Mouse (Mus musculus) gastrocnemius, postnatal 36 days (tissue): ENCODE results near the gene Zfp513. TPM values are rescaled to one million over a fixed set of nuclear protein-coding genes. Genes with fewer than 3 reads are reported as not detected.
"Not testable (repeated sequence)": the region's sequence is repeated elsewhere in the genome, so short reads cannot be mapped to it uniquely, and the experiment has no call there.

Source experiments
- DNase-seq, 2 experiments: peaks; one replicate each; pipeline ENCODE4 v3.0.0; 2022
- intact Hi-C: fragments of 180-260 bp; cut with DNase I; formaldehyde crosslinking; loops from one replicate; pipeline ENCODE4 v1.15.1; 2025
- long read RNA-seq, 2 experiments: library from polyadenylated mRNA; stranded (forward); transcript quantifications; one replicate each; pipeline ENCODE4 v2.0.0; 2021
- total RNA-seq, 2 experiments: library from RNA; stranded (reverse); gene quantifications; 2 replicates each; pipeline ENCODE4 v1.2.3; 2021

The Zfp513 gene
- 1 to 10 TPM; 5.1 to 5.8 TPM for total RNA-seq
- long read RNA-seq, experiment 1, partial matches to known transcripts = 2 of 8 reads
- long read RNA-seq, experiment 1, other reads (novel, unspliced or antisense) = 3 of 8 reads
- long read RNA-seq, experiment 2, partial matches to known transcripts = 0 of 5 reads
- long read RNA-seq, experiment 2, other reads (novel, unspliced or antisense) = 1 of 5 reads

DNA sequence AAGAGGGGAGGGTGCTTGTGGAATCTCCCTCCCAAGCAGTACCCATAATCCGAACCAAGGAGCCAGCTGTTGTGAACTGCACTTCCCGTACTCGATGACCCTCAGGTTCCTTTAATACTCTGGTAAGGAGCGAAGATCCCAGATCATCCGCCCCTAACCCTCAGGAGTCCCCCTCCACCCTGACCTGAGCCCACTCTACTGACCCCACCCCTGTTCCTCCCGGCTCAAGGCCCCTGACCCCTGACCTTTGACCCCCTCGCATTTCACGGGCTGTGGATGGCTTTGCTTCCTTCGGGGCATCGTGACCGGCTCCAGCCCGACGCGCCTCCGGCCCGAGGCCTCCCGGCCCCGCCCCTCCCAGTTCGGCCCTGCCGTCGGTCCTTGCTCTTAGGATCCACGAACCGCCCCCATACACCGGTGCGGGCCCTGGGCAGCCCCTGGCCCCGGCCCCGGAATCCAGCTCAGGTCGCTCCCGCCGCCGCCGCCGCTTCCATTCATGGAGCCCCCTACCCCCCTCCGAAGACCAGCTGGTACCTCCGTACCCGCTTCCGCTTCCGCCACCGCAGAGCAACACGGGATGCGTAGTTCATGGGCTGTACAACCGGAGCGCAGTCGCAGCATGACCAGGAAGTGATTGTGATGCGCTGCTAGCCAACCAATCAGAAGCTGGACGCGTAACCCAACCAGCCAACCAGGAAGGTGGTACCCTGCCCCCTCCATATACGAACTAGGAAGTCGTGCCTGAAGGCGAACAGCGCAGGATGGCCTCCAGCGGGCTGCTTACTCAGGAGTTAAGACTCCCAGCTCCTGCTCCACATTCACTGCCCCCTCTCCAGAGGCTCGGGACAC is at the start of gene Zfp513:
TSS of gene Zfp513 (minus strand) at position 562 of the 849 bp plus-strand sequence.
- DNase-seq = peak; percentile 90 to 91
- intact Hi-C loops = no loop called here

DNA sequence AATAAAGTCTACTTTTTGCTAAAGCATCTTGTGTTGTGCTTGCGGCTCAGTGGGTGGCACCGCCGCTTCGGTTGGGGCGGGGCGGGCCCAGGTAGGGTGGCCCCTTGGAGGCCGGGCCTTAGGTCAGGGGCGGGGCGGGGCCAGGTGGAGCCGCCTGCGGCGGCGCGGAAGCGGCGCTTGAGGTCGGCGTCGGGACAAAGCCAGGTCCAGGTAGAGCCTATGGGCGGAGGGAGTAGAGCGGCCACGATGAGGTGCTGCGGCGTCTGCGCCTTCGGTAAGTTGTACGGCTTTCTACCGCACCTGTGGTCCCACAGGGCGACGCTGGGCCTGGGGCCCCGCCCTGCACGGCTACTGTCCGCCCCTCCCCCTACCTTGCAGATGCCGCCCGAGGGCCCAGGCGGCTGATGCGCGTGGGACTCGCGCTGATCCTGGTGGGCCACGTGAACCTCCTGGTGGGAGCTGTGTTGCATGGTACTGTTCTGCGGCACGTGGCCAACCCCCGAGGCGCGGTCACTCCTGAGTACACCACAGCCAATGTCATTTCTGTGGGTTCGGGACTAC is 49.5 kb upstream of the Zfp513 start, which contains the start of gene Krtcap3:
TSS of gene Krtcap3 (plus strand) at position 151 of the 561 bp plus-strand sequence.
- DNase-seq = no peak
- intact Hi-C loops = no loop called here

DNA sequence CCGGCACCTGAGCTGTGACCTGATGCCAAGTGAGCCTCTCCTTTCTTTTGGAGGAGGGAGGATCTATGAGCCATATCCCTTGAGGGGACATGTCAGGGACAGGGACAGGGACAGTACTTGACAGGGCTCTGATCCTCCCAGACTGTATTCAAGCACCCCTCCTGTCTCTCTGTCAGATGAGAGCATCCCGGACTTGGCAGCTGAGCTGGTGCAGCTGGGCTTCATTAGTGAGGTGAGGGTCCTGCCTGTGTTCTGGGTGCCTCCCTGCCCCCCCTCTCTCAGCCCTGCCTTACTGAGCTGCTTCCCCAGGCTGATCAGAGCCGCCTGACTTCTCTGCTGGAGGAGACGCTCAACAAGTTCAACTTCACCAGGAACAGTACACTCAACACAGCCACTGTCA is 48.6 kb upstream of the Zfp513 start:
- DNase-seq = no peak
- intact Hi-C loops = no loop called here

DNA sequence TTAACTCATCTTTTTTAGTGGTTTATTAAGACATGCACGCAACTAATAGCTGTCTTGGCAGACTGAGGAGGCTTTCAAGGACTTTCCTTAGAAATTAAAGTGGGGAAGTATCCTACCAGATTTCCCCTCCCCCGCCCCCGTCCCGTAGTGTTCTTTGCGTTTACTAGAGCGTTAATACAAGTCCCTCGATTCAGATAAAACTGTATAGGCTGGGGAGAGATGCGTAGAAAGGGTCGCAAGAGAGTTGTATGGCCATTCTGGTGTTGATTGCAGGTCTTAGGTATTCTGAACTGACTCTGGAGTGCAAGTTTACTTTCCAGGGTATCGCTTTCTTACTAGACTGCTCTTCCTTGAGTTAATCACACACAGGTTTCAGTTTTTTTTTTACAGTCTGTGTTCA is 40.1 kb upstream of the Zfp513 start:
- intact Hi-C loops = loop anchor here (5.0 kb wide), 1 partner anchor 45 kb away; no protein-coding TSS in a partner anchor
- DNase-seq = no peak

DNA sequence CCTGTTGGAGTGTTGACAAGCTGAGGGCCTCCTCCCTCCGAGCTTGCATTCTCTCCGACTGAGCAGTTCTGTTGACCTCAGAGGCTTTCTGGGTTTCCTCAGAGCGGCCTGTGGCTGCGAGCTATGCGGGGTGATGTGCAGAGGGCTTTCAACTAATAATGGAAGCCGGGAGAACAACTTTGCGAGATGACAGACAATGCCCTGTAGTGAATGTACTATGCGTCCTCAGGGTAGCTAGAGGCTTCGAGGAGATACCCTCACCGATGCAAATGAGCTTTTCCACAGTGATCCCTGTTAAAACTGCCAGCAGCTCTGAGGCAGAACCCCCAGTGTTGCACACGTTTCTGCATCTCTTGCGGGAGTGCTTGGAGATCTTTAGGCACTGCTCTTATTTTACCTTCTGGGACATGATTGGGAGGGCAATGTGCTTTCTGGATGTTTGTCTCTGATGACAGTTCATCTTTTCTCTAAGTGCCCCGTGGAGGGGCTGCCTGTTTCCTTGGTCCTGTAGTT is 39.5 kb upstream of the Zfp513 start:
- intact Hi-C loops = loop anchor here (2.0 to 5.0 kb wide), 2 partner anchors 21 to 46 kb away; partner anchors contain the start of gene Ppm1g
- no peak for DNase-seq

DNA sequence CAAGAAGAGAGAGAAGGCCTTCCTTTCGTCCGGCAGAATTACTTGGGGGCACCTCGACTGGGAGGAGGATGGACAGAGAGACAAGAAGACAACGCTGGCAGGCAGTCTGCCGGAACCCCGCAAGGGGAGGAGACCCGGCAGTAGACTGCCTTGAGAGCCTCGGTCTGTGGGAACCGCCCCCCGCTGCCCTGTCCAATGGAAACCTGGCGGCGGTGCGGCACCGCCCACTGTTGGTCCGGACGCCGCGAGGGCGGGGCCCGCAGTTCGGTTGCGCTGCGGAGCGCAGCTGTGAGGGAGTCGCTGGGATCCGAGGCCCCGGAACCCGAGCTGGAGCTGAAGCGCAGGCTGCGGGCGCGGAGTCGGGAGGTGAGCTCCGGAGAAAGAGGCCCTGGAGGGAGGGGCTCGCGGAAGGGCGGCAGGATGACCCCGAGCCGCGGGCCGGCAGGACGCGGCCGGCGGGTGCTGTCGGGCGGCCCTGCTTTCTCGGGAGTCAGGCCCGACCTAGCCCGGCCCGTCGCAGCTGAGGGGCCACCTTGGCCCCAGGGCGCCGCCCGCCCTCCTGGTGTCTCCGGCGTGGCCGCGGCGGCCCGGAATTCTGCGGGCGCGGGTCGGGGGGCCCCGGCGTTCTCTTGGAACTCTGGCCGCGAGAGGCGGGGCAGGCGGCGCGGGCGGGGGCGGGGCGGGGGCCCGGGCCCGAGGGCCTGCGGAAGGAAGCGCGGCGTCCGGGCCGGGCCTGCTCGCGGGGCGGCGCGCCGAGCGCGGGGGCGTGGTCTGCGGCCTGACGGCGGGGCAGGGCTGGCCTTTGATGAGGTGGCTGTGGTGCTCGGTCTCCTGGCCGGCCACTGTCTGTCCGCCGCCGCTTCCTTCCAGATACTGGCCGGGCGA is 38.8 kb upstream of the Zfp513 start, which contains the start of the genes Nrbp1 and Gm9970:
TSS of gene Nrbp1 (plus strand) at position 228 of the 885 bp plus-strand sequence.
TSS of gene Gm9970 (minus strand) at position 596 of the 885 bp plus-strand sequence.
- peak; percentile 93 to 95 for DNase-seq
- intact Hi-C loops = loop anchor here (2.0 to 5.0 kb wide), 2 partner anchors 20 to 46 kb away; partner anchors contain the start of gene Ppm1g

DNA sequence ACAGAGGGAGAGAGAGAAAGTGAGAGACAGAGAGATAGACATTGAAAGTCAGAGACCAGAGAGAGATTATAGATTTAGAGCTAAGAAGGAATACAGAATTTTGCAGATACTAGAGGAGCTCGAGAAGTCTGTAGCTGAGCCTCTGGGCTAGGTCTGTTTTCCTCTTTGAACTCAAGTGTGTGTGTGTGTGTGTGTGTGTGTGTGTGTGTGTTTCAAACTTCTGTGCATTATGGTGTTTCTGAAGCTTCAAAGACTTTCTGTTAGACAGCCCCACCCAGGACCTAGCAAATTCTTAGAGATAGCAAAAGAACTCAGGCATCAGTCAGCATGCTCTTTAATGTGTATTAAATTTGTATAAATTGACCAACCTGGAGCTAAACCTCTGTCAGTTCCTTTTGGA is 24.5 kb upstream of the Zfp513 start:
- DNase-seq = no peak
- intact Hi-C loops = no loop called here

DNA sequence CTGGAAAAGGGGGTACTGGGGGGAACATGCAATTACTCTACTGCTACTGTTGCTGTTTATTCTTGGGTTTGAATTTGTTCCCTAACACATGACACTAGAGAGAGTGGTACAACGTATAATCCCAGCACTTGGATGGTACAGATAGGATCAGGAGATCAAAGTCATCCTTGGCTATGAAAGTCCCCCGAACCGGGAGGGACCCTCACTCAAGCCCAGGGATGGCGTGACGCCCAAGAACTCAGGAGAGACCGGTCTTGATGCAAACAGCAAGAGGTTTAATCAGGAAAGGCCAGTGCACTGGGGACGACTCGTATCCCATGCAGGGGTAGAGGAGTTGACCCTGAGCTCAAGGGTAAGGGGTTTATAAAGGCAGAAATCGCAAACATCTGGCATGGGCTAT is 20.6 kb upstream of the Zfp513 start:
- no peak for DNase-seq
- intact Hi-C loops = no loop called here

DNA sequence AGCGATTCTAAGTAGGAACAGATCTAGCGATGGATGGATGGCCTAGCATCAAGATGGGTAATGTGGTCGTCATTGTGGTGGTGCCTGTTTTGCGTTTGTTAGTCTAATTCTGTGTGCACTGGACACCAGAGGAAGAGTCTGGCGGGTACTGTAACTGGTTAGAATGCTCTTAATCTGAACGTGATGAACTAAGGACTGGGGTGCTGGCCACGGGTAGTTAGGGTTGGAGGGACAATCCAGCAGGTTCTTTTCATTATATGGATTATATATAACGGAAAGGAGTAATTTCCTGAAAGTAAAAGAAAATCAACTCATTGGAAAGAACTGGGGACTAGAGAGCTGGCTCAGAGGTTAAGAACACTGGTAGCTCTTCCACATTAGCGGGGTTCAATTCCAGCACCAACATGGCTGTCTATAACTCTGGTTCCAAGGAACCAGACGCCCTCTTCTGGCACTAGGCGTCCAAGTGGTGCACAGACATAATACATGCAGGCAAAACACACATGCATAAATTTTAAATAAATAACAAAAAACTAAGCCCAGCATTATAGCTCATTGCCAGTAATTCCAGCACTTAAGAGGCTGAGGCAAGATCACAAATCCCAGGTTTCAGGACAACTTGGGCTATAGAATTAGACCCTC is 19.3 kb upstream of the Zfp513 start:
- intact Hi-C loops = loop anchor here (2.0 kb wide), 1 partner anchor 19 kb away; the partner anchor contains the start of genes Gm9970 and Nrbp1

DNA sequence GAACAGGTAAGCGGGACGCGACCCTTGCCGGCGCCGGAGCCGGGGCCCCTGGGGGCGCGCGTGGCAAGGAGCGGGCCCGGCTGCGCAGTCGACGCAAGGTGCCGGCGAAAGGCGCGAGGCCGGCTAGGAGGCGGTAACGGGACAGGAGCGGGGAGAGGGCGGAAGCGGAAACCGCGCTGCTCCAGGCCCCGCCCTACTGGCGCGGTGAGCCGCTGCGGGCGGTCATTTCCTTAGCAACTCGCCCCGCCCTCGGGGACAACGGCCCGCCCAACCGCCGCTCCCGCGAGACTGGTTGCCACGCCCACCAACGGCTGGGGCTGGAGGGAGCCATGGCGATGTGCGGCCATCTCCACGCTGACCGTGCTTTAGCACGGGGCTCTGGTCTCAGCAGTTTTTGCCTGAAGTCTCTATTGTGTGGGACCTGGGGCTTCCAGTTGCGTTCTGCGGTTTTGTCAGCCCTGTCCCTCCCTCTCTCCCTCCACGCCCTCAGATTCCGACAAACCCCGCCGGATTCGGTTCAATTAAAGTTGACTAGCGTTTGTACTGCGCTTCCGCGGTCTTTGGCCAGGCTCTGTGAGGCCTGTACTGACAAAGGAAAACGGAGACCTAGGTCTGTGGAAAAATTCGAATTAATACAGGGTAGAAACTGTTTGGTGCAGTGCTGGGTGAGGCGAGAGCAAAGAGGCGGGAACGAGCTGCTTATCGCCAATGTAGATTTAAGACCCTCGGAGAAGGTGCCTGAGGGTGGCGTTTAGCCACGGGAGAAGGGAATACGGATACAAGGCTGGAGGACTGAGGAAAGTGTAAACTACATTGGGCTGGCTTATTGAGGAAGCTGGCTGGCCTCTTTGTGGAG is 18.6 kb upstream of the Zfp513 start, which contains the start of gene Ppm1g:
TSS of gene Ppm1g (minus strand) at position 240 of the 856 bp plus-strand sequence.
- DNase-seq = peak; percentile 96 to 99
- intact Hi-C loops = loop anchor here (2.0 kb wide), 1 partner anchor 20 kb away; the partner anchor contains the start of genes Gm9970 and Nrbp1

More for the DNA sequence above, 19.3 kb upstream of the Zfp513 start:
- DNase-seq = no peak

DNA sequence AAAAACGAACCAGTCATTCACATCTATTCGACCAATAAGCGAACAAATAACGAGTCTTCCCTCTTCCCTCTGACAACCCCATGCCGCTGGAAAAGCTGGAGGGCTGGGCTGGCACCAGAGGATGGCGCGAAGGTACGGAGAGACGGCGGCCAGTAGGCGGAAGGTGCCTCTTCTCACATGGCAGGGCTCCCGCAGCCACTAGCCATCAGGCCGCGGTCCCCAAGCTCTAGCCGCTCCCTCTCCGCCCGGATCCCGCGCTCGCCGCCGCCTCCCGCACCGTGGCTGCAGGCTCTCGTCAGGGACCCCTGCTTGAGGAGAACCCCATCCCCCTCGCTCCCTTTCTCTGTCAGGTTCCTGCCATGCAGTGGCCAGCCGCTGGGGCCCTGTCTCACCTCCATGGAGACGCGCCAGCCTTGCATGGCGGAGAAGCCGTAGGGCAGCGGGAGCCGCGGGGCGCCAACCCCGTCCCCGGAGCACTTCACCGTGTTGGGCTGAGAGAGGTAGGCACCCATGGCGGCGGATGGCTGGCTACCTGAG is 17.9 kb upstream of the Zfp513 start:
- intact Hi-C loops = loop anchor here (2.0 to 5.0 kb wide), 2 partner anchors 21 to 107 kb away; partner anchors contain the start of genes Gm9970 and Nrbp1
- DNase-seq = no peak

DNA sequence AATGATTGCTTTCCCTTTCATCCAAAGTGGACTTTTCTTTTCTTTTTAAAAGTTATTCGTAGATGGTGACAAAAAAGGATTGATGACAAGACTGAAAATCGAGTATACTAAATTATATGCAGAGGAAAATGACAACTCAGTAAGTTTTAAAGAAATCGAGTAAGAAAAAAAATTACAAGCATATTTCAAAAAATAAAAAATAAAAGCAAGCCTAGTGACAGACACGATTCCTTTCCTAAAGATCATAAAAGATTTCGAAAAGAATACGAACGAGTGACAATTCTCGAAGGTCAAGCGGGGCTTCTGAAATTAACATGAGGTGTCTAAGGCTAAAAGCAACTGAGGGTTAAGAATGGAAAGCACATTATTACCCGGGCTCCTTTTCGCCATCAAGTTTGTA is 17.4 kb upstream of the Zfp513 start:
- DNase-seq = no peak
- intact Hi-C loops = loop anchor here (5.0 kb wide), 1 partner anchor 108 kb away; no protein-coding TSS in a partner anchor

DNA sequence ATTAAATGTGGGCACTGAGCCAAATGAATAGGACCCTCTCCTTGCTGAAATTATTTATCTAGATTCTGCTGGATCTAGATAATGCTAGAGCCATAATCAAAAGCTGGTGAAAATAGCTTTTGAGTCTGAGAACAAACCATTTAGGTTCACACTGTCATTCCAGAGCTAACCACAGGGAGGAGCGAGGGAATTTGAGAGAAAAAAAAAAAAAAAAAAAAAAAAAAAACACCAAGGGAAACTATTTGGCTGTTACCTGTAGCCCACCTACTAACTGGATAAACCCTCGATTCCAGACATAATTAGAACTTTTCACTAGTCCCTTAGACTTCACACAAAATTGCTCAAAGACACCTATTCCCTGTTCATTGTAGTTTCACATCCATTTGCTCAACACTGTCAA is 17.0 kb upstream of the Zfp513 start:
- no peak for DNase-seq
- intact Hi-C loops = loop anchor here (5.0 kb wide), 1 partner anchor 108 kb away; no protein-coding TSS in a partner anchor

DNA sequence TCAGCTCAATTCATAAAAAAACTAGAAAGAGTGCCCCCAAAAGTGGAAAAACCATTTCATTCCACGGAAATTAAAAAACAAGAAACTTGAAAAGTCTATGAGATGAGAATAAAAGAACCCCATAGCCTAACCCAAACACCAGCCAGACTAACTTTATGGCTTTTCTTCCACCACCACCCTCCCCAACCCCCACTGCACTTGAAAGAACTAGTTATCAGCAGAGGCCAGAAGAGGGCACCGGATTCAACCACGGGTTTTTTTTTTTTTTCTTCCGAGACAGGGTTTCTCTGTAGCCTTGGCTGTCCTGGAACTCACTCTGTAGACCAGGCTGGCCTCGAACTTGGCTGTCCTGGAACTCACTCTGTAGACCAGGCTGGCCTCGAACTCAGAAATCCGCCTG is 16.2 kb upstream of the Zfp513 start:
- no peak for DNase-seq
- intact Hi-C loops = loop anchor here (5.0 kb wide), 1 partner anchor 109 kb away; no protein-coding TSS in a partner anchor

DNA sequence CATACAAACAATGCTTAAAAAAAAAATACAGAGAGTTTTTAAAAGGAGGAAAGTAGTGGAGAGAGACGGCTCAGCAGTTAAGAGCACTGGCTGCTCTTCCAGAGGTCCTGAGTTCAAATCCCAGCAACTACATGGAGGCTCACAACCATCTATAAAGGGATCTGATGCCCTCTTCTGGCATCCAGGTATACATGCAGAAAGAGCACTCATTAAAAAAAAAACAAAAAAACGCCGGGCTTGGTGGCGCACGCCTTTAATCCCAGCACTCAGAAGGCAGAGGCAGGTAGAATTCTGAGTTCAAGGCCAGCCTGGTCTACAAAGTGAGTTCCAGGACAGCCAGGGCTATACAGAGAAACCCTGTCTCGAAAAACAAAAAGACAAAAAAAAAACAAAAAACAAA is 14.5 kb upstream of the Zfp513 start:
- DNase-seq = not testable (repeated sequence)
- intact Hi-C loops = loop anchor here (5.0 kb wide), 1 partner anchor 111 kb away; no protein-coding TSS in a partner anchor

DNA sequence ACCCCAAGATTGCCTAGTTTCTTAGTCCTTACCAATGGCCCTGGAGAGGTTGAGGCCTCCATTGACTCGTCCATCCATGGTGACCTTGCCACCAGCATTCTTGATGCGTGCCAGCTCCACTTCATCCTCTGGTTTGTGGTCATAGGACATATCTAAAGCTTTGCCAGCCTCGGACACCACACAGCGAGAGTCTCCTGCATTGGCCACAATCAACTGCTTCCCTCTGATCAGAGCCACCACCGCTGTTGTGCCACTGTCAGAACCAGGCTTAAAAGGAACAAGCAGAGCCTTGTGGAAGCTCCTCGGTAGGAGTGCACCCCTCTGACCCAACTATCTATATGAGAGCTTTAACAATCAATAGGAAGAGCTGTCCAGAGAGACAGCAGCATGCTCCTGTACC is 2.3 kb upstream of the Zfp513 start:
- no peak for DNase-seq
- intact Hi-C loops = no loop called here

DNA sequence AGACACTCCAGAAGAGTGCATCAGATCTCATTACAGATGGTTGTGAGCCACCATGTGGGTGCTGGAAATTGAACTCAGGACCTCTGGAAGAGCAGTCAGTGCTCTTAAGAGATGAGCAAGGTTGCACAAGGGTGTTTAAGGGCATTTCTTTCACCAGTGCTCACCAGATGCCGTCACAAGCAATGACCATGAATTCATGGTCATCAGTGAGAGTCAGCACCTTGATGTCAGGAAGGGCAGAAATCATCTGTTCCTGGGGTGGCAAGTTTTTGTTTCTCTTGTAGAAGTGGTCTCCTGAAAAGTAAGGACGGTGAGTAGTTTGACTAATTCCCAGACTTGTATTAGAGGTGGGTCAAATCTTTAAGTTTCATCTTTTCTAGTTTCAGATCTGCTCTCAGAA is 1.8 kb upstream of the Zfp513 start:
- intact Hi-C loops = no loop called here
- DNase-seq = no peak

DNA sequence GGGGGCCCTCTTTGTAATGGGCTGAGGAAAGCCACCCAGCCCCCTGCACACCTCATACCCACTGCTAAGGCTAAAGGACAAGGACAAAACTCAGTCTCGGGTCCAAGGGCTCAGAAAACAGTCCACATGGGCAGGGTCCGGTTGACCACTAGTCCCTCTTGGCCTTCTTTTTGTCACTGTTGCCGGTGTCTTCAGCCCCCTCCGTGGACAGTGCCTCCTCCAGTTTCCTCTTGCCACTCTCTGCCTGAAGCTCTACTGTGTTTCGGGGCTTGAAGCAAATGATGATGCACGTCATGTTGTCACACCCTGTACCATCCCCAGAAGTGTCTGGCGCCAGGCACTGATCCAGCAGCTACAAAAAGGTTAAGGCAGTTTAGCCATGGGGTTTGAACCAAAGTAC is 830 bp upstream of the Zfp513 start:
- no peak for DNase-seq
- intact Hi-C loops = no loop called here
